Mouse (Mus musculus): ENCODE measurements around the gene Stmn3. TPM values are rescaled to one million over a fixed set of nuclear protein-coding genes. Genes with fewer than 3 reads are reported as not detected.

Gene Stmn3
- not detected for polyA plus RNA-seq (2014; fragmentation: Illumina TruSeq; extraction: RNeasy Lipid Tissue Mini Kit (QIAGEN cat#74804))

GRCm38 (mm10) chr2:181314080-181314810 lies at the start of gene Stmn3:
Gene Stmn3, minus strand, starts transcription at chr2:181314500.

GRCm38 (mm10) chr2:181319248-181320102 lies 5.2 kb upstream of the Stmn3 start, which contains the start of gene Rtel1:
Gene Rtel1, plus strand, starts transcription at chr2:181319739.

GRCm38 (mm10) chr2:181287958-181288350 lies 26.3 kb downstream of the Stmn3 start, which contains the start of gene Gmeb2:
Gene Gmeb2, minus strand, starts transcription at chr2:181288035.

Other genes starting within 250 kb of the Stmn3 start
- gene Kcnq2, start 179.2 kb downstream of the Stmn3 start, polyA plus RNA-seq (2014; fragmentation: Illumina TruSeq; extraction: RNeasy Lipid Tissue Mini Kit (QIAGEN cat#74804)) = not detected
- not detected for gene Eef1a2, start 157.5 kb downstream of the Stmn3 start, polyA plus RNA-seq (2014; fragmentation: Illumina TruSeq; extraction: RNeasy Lipid Tissue Mini Kit (QIAGEN cat#74804))
- gene Ppdpf, start 127.3 kb downstream of the Stmn3 start, polyA plus RNA-seq (2014; fragmentation: Illumina TruSeq; extraction: RNeasy Lipid Tissue Mini Kit (QIAGEN cat#74804)) = 7.9 TPM
- gene Ptk6, start 111.7 kb downstream of the Stmn3 start, polyA plus RNA-seq (2014; fragmentation: Illumina TruSeq; extraction: RNeasy Lipid Tissue Mini Kit (QIAGEN cat#74804)) = not detected
- not detected for gene Srms, start 101.3 kb downstream of the Stmn3 start, polyA plus RNA-seq (2014; fragmentation: Illumina TruSeq; extraction: RNeasy Lipid Tissue Mini Kit (QIAGEN cat#74804))
- not detected for gene Fndc11, start 94.5 kb downstream of the Stmn3 start, polyA plus RNA-seq (2014; fragmentation: Illumina TruSeq; extraction: RNeasy Lipid Tissue Mini Kit (QIAGEN cat#74804))
- gene Helz2, start 72.5 kb downstream of the Stmn3 start, polyA plus RNA-seq (2014; fragmentation: Illumina TruSeq; extraction: RNeasy Lipid Tissue Mini Kit (QIAGEN cat#74804)) = 1.2 TPM
- 5.6 TPM for gene Gmeb2, start 26.5 kb downstream of the Stmn3 start, polyA plus RNA-seq (2014; fragmentation: Illumina TruSeq; extraction: RNeasy Lipid Tissue Mini Kit (QIAGEN cat#74804))
- 7.9 TPM for gene Rtel1, start 5.2 kb upstream of the Stmn3 start, polyA plus RNA-seq (2014; fragmentation: Illumina TruSeq; extraction: RNeasy Lipid Tissue Mini Kit (QIAGEN cat#74804))
- 0.86 TPM for gene Zgpat, start 50.4 kb upstream of the Stmn3 start, polyA plus RNA-seq (2014; fragmentation: Illumina TruSeq; extraction: RNeasy Lipid Tissue Mini Kit (QIAGEN cat#74804))
- gene Arfrp1, start 50.9 kb upstream of the Stmn3 start, polyA plus RNA-seq (2014; fragmentation: Illumina TruSeq; extraction: RNeasy Lipid Tissue Mini Kit (QIAGEN cat#74804)) = 28.3 TPM
- 0.88 TPM for gene Lime1, start 65.6 kb upstream of the Stmn3 start, polyA plus RNA-seq (2014; fragmentation: Illumina TruSeq; extraction: RNeasy Lipid Tissue Mini Kit (QIAGEN cat#74804))
- gene Zbtb46, start 144.9 kb upstream of the Stmn3 start, polyA plus RNA-seq (2014; fragmentation: Illumina TruSeq; extraction: RNeasy Lipid Tissue Mini Kit (QIAGEN cat#74804)) = 11.5 TPM
- not detected for gene Abhd16b, start 178.7 kb upstream of the Stmn3 start, polyA plus RNA-seq (2014; fragmentation: Illumina TruSeq; extraction: RNeasy Lipid Tissue Mini Kit (QIAGEN cat#74804))
- 69.5 TPM for gene Tpd52l2, start 182.6 kb upstream of the Stmn3 start, polyA plus RNA-seq (2014; fragmentation: Illumina TruSeq; extraction: RNeasy Lipid Tissue Mini Kit (QIAGEN cat#74804))
- 43.8 TPM for gene Dnajc5, start 206.0 kb upstream of the Stmn3 start, polyA plus RNA-seq (2014; fragmentation: Illumina TruSeq; extraction: RNeasy Lipid Tissue Mini Kit (QIAGEN cat#74804))

Measured in ovary, adult 10 weeks (tissue).